Mouse (Mus musculus): Measurements from ENCODE around the gene Ttll5.

- TF ChIP-seq POLR2A (IDR thresholded peaks at IDR 0.05; ENCODE audit: low read depth, low read length) (no peak), CTCF (IDR thresholded peaks at IDR 0.05; ENCODE audit: extremely low read depth, insufficient read depth, insufficient read length, insufficient replicate concordance) (no peak)
Measured at GRCm38 (mm10) chr12:85837765-85838164, 13.3 kb downstream of the Ttll5 start.

All from spleen, adult 2 months (tissue).